Mouse (Mus musculus): ENCODE data around the gene Col23a1.

- TF ChIP-seq POLR2A (IDR thresholded peaks at IDR 0.05; ENCODE audit: borderline replicate concordance, insufficient read depth, low read length) (no peak), CTCF (IDR thresholded peaks at IDR 0.05; ENCODE audit: borderline replicate concordance, insufficient read depth, low read depth, low read length) (no peak)
Measured at GRCm38 (mm10) chr11:51410771-51411170, 121.1 kb downstream of the Col23a1 start.
